Mouse (Mus musculus): ENCODE measurements around the gene Nhlrc1. TPM values are rescaled to one million over a fixed set of nuclear protein-coding genes. Genes with fewer than 3 reads are reported as not detected.

Gene Nhlrc1
- polyA plus RNA-seq, 1 experiment from 2014 or later = 3.1 TPM

DNA sequence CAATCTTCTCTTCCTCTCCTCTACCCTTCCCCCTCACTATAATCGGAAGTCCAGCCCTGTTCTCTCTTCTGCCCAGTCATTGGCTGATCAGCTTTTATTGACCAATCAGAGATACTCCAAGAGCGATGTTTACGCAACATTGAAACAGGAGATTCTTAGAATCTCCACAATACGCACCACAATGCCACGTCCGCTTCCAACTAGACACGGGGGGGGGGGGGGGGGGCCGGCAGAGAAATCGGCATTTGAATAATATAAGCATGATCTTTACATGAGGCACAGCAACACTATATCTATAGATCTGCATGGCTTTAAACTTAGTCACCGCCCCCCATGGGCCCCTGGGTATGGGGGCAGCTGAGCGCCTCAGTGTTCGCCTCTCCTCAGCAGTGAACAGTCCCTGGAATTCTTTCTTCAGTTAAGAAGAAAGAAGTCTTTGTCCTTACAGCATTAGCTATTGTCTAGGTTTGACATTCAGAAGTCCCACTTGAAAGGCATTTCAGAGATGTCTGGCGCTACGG is 39.6 kb downstream of the Nhlrc1 start:
- ATAC-seq (ENCODE audit: insufficient number of reproducible peaks, insufficient read depth, low FRiP score, low read depth) = peak; percentile 58; the same call in 1 of the 2 replicates
- Histone ChIP-seq H3K27ac (ENCODE audit: low read length) (no peak overlapping the region), H3K4me2 (replicated peaks; ENCODE audit: low read depth, low read length) (peak overlapping the region; percentile 8; the same call in 1 of the 2 replicates), H3K9me3 (ENCODE audit: control insufficient read depth, low read depth, low read length) (no peaks in the 10 kb centered on the region), H3K9ac (replicated peaks; ENCODE audit: low read depth, low read length) (no peak overlapping the region), H3K4me3 (ENCODE audit: low read depth, low read length) (no peak overlapping the region), H3K36me3 (ENCODE audit: control insufficient read depth, insufficient read depth, low read length) (no peaks in the 10 kb centered on the region), H3K27me3 (ENCODE audit: control insufficient read depth, insufficient read depth, low read length) (no peaks in the 10 kb centered on the region), H3K4me1 (ENCODE audit: control insufficient read depth, insufficient read depth, low read length) (no peaks in the 10 kb centered on the region)
- 52% methylated on average over 14 of the region's 14 CpGs for WGBS

DNA sequence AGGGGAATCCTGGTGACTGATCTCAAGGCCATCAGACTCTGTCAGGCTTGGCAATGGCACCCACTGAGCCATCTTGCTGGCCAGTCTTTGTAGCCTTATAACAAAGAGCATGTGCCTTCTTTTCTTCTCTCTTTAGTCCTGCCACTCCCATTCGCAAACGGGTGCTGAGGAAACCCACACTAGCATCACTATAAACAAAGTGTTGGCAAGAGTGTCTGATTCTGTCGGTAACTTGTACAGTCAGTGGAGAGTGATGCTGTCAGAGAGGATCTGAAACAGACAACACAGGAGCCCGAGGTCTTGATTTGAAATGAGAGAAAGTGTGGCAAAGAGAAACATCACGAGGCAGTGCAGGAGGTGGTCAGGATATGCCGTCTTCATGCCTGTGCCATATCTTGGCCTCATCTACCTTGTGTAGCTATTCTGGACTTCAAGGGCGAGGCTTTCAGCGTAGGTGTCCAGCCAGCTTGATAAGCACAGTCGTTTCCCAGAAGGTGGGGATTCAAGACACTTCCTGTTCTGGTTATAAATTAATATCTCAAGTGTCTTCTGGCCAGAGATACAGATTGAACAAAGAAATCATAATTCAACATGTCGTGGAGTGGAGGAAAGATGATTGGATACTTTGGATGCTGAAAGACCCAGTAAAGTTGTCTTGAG is 44.2 kb downstream of the Nhlrc1 start:
- Histone ChIP-seq H3K27me3 (ENCODE audit: control insufficient read depth, insufficient read depth, low read length) (no peaks in the 10 kb centered on the region), H3K36me3 (ENCODE audit: control insufficient read depth, insufficient read depth, low read length) (no peaks in the 10 kb centered on the region), H3K4me1 (ENCODE audit: control insufficient read depth, insufficient read depth, low read length) (no peaks in the 10 kb centered on the region), H3K9me3 (ENCODE audit: control insufficient read depth, low read depth, low read length) (no peaks in the 10 kb centered on the region), H3K4me3 (ENCODE audit: low read depth, low read length) (no peak overlapping the region), H3K27ac (ENCODE audit: low read length) (no peak overlapping the region), H3K9ac (replicated peaks; ENCODE audit: low read depth, low read length) (no peak overlapping the region), H3K4me2 (replicated peaks; ENCODE audit: low read depth, low read length) (no peak overlapping the region)
- ATAC-seq (ENCODE audit: insufficient number of reproducible peaks, insufficient read depth, low FRiP score, low read depth) = no peak
- whole genome bisulfite sequencing = 66% methylated on average over 10 of the region's 10 CpGs

DNA sequence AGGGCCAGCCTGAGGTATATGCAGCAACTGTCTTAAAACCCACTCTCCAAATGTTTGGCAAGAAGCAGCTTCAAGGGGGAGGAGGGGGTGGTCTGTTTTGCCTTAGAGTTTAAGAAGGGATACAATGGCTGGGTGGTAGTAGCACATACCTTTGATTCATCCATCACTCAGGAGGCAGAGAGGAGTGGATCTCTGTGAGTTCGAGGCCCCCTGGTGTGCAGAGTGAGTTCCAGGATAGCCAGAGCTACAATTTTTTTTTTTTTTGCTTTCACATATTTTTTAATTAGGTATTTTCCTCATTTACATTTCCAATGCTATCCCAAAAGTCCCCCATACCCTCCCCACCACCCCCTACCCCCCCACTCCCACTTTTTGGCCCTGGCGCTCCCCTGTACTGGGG is 46.0 kb downstream of the Nhlrc1 start:
- ATAC-seq (ENCODE audit: insufficient number of reproducible peaks, insufficient read depth, low FRiP score, low read depth) = no peak
- Histone ChIP-seq H3K4me2 (replicated peaks; ENCODE audit: low read depth, low read length) (no peak overlapping the region), H3K4me1 (ENCODE audit: control insufficient read depth, insufficient read depth, low read length) (no peaks in the 10 kb centered on the region), H3K36me3 (ENCODE audit: control insufficient read depth, insufficient read depth, low read length) (no peaks in the 10 kb centered on the region), H3K9ac (replicated peaks; ENCODE audit: low read depth, low read length) (no peak overlapping the region), H3K27me3 (ENCODE audit: control insufficient read depth, insufficient read depth, low read length) (no peaks in the 10 kb centered on the region), H3K9me3 (ENCODE audit: control insufficient read depth, low read depth, low read length) (no peaks in the 10 kb centered on the region), H3K27ac (ENCODE audit: low read length) (no peak overlapping the region), H3K4me3 (ENCODE audit: low read depth, low read length) (no peak overlapping the region)
- WGBS = 83% methylated on average over 2 of the region's 2 CpGs

DNA sequence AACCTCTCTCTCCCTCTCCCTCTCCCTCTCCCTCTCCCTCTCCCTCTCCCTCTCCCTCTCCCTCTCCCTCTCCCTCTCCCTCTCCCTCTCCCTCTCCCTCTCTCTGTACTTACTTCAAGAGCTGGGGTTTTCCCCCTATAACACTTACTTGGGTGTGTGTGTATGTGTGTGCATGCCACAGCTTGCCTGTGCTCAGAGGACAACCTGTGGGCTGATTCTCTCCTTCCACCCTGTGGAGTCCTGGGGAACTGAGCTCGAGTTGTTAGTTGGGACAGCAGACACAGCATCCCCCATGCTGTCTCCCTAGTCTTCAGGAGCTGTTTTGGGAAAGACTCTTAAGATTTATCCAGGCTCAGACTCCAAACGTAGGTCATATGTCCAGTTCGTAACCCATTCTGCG is 47.3 kb downstream of the Nhlrc1 start:
- Histone ChIP-seq H3K9me3 (ENCODE audit: control insufficient read depth, low read depth, low read length) (no peaks in the 10 kb centered on the region), H3K4me2 (replicated peaks; ENCODE audit: low read depth, low read length) (no peak overlapping the region), H3K4me1 (ENCODE audit: control insufficient read depth, insufficient read depth, low read length) (no peaks in the 10 kb centered on the region), H3K4me3 (ENCODE audit: low read depth, low read length) (no peak overlapping the region), H3K36me3 (ENCODE audit: control insufficient read depth, insufficient read depth, low read length) (no peaks in the 10 kb centered on the region), H3K9ac (replicated peaks; ENCODE audit: low read depth, low read length) (no peak overlapping the region), H3K27ac (ENCODE audit: low read length) (no peak overlapping the region), H3K27me3 (ENCODE audit: control insufficient read depth, insufficient read depth, low read length) (no peaks in the 10 kb centered on the region)
- 73% methylated on average over 4 of the region's 4 CpGs for WGBS
- no peak for ATAC-seq (ENCODE audit: insufficient number of reproducible peaks, insufficient read depth, low FRiP score, low read depth)

Other genes with a start within 250 kb of the Nhlrc1 start
- 14.7 and 14.8 TPM in 2 replicates for gene Kif13a, start 85.0 kb downstream of the Nhlrc1 start, polyA plus RNA-seq (2014; fragmentation: Nextera tagmentation; extraction: Ambion mirVana)
- 15.4 and 16.1 TPM in 2 replicates for gene Kdm1b, start 28.6 kb upstream of the Nhlrc1 start, polyA plus RNA-seq (2014; fragmentation: Nextera tagmentation; extraction: Ambion mirVana)
- gene Tpmt, start 29.9 kb upstream of the Nhlrc1 start, polyA plus RNA-seq (2014; fragmentation: Nextera tagmentation; extraction: Ambion mirVana) = 24.2 and 29.9 TPM in 2 replicates
- gene Dek, start 91.4 kb upstream of the Nhlrc1 start, polyA plus RNA-seq (2014; fragmentation: Nextera tagmentation; extraction: Ambion mirVana) = 271 and 280 TPM in 2 replicates
- gene Rnf144b, start 107.8 kb upstream of the Nhlrc1 start, polyA plus RNA-seq (2014; fragmentation: Nextera tagmentation; extraction: Ambion mirVana) = 1.5 and 2.0 TPM in 2 replicates

Measured in stomach, embryonic 14.5 days (tissue).